In genomic region chr6:31222024-31222579, GRCm38 (mm10) we compare ENCODE assay signal across 12 mouse cellular contexts.
DNase-seq lines count a peak whose midpoint lies in the region; ATAC-seq and TF ChIP-seq lines count a peak whose summit lies in the region.
"Had no signal": no experiment of that assay in that cellular context is flagged by ENCODE, and none has a peak within 500 bp of the region (broad histone marks: within the 10 kb centered on the region; RNA-seq: fewer than 3 reads in every experiment).

No protein-coding gene starts in this region.

- TF ChIP-seq EP300 in heart, adult 2 months (IDR thresholded peaks at IDR 0.05; ENCODE audit: insufficient read depth, low read depth, low read length) = no peak
- TF ChIP-seq EP300 in MEL (IDR thresholded peaks at IDR 0.05; ENCODE audit: low read depth in 1 of 2, low read length in 2 of 2) = peak; percentile 44 to 60; a peak in 3 of 4 replicates

- ATAC-seq in heart, embryonic 12.5 days (ENCODE audit: insufficient number of reproducible peaks, low FRiP score) = no peak
- ATAC-seq in liver, embryonic 11.5 days (replicated peaks; ENCODE audit: low FRiP score) = no peak
- ATAC-seq in midbrain, embryonic 14.5 days (ENCODE audit: low FRiP score, low TSS enrichment) = no peak

- peaks cover 9% of the 10 kb centered on the region for H3K4me1 ChIP-seq in heart, adult 2 months (ENCODE audit: control insufficient read depth, insufficient read depth, low read length)
- H3K4me1 ChIP-seq in heart, embryonic 12.5 days (replicated peaks) = peaks cover 7% of the 10 kb centered on the region
- H3K4me1 ChIP-seq in liver, adult 2 months (ENCODE audit: control insufficient read depth, insufficient read depth, low read length) = peaks cover 8% of the 10 kb centered on the region
- peaks cover 15% of the 10 kb centered on the region for H3K4me1 ChIP-seq in liver, embryonic 11.5 days (replicated peaks; ENCODE audit: control insufficient read depth, insufficient read depth, low read length)
- peaks cover 2 to 18% of the 10 kb centered on the region in 2 experiments for H3K4me1 ChIP-seq in MEL (ENCODE audit: control insufficient read depth in 1 of 2, insufficient read depth in 2 of 2, low read length in 2 of 2)
- peaks cover 29% of the 10 kb centered on the region for H3K4me1 ChIP-seq in midbrain, embryonic 14.5 days (ENCODE audit: control insufficient read depth, insufficient read depth, low read length)

- H3K4me3 ChIP-seq in heart, adult 2 months = no peak overlapping the region; the same call in 1 of the 2 replicates
- H3K4me3 ChIP-seq in heart, embryonic 12.5 days = no peak overlapping the region
- peak overlapping the region; percentile 63; the same call in 1 of the 2 replicates for H3K4me3 ChIP-seq in liver, adult 2 months (ENCODE audit: insufficient read depth, low read depth, low read length)
- no peak overlapping the region for H3K4me3 ChIP-seq in liver, embryonic 11.5 days (ENCODE audit: low read depth, low read length)
- peak overlapping the region in 1 of 2 experiments; percentile 70; a peak in 1 of 4 replicates for H3K4me3 ChIP-seq in MEL (ENCODE audit: control insufficient read depth in 1 of 2, insufficient read depth in 1 of 2, low read depth in 2 of 2, low read length in 2 of 2)
- H3K4me3 ChIP-seq in midbrain, embryonic 14.5 days (replicated peaks; ENCODE audit: low read depth, low read length) = no peak overlapping the region
- H3K4me3 ChIP-seq: hindbrain, embryonic 12.5 days; limb, embryonic 13.5 days had no signal

- H3K79me2 ChIP-seq in heart, adult 2 months (replicated peaks; ENCODE audit: control insufficient read depth, insufficient read depth, low read length) = no peaks in the 10 kb centered on the region
- H3K79me2 ChIP-seq in liver, adult 2 months (ENCODE audit: control insufficient read depth, insufficient read depth, low read length) = peaks cover 19% of the 10 kb centered on the region; the same call in 1 of the 2 replicates
- peaks cover 4% of the 10 kb centered on the region; the same call in 1 of the 2 replicates for H3K79me2 ChIP-seq in MEL (ENCODE audit: control insufficient read depth, insufficient read depth, low read length, poor library complexity)

- H3K27ac ChIP-seq in heart, adult 2 months = peak overlapping the region; percentile 100
- no peak overlapping the region for H3K27ac ChIP-seq in heart, embryonic 12.5 days (ENCODE audit: poor library complexity, severe bottlenecking)
- H3K27ac ChIP-seq in liver, adult 2 months (replicated peaks; ENCODE audit: insufficient read depth, low read depth, low read length) = peak overlapping the region; percentile 55
- no peak overlapping the region for H3K27ac ChIP-seq in liver, embryonic 11.5 days (ENCODE audit: low read depth, low read length)
- H3K27ac ChIP-seq in MEL (ENCODE audit: control insufficient read depth, low read depth, low read length) = no peak overlapping the region
- H3K27ac ChIP-seq in midbrain, embryonic 14.5 days (replicated peaks; ENCODE audit: low read depth, low read length) = no peak overlapping the region
- H3K27ac ChIP-seq: hindbrain, embryonic 12.5 days; limb, embryonic 13.5 days had no signal

- WGBS in heart, adult 2 months = 47% methylated on average over 6 of the region's 6 CpGs
- 80% methylated on average over 6 of the region's 6 CpGs for WGBS in heart, embryonic 12.5 days
- 26% methylated on average over 6 of the region's 6 CpGs for WGBS in liver, adult 2 months
- WGBS in liver, embryonic 11.5 days = 76% methylated on average over 6 of the region's 6 CpGs
- WGBS in midbrain, embryonic 14.5 days = 73% methylated on average over 6 of the region's 6 CpGs

- no peak overlapping the region for H3K9ac ChIP-seq in heart, adult 2 months (ENCODE audit: low read depth, low read length)
- no peak overlapping the region for H3K9ac ChIP-seq in heart, embryonic 12.5 days
- no peak overlapping the region for H3K9ac ChIP-seq in liver, adult 2 months (ENCODE audit: low read depth, low read length)
- no peak overlapping the region for H3K9ac ChIP-seq in liver, embryonic 11.5 days (ENCODE audit: low read depth, low read length)
- H3K9ac ChIP-seq in MEL (ENCODE audit: control insufficient read depth, low read depth, low read length, poor library complexity, severe bottlenecking) = no peak overlapping the region
- no peak overlapping the region for H3K9ac ChIP-seq in midbrain, embryonic 14.5 days (replicated peaks; ENCODE audit: low read length)
- H3K9ac ChIP-seq: hindbrain, embryonic 12.5 days; limb, embryonic 13.5 days had no signal

- TF ChIP-seq CTCF in heart, adult 2 months (IDR thresholded peaks at IDR 0.05) = no peak
- no peak for TF ChIP-seq CTCF in liver, adult 2 months (IDR thresholded peaks at IDR 0.05; ENCODE audit: low read depth, low read length)
- TF ChIP-seq CTCF in MEL (IDR thresholded peaks at IDR 0.05 in 2 of 3, conservative IDR thresholded peaks at IDR 0.05 in 1 of 3; ENCODE audit: control insufficient read depth in 1 of 3, insufficient read depth in 1 of 3, low read depth in 2 of 3, low read length in 3 of 3, poor library complexity in 1 of 3, severe bottlenecking in 1 of 3) = no peak

- no peak for TF ChIP-seq POLR2A in heart, adult 2 months (IDR thresholded peaks at IDR 0.05; ENCODE audit: insufficient read depth, low read depth, low read length)
- TF ChIP-seq POLR2A in liver, adult 2 months (IDR thresholded peaks at IDR 0.05; ENCODE audit: extremely low read depth, insufficient read depth, low read length) = no peak
- TF ChIP-seq POLR2A in MEL (IDR thresholded peaks at IDR 0.05; ENCODE audit: control insufficient read depth in 1 of 2, insufficient read depth in 1 of 2, low read depth in 1 of 2, low read length in 2 of 2, poor library complexity in 1 of 2) = no peak

- no peaks in the 10 kb centered on the region for H3K9me3 ChIP-seq in heart, embryonic 12.5 days (replicated peaks)
- no peaks in the 10 kb centered on the region for H3K9me3 ChIP-seq in liver, embryonic 11.5 days (ENCODE audit: control insufficient read depth, low read length)
- no peaks in the 10 kb centered on the region for H3K9me3 ChIP-seq in MEL (replicated peaks; ENCODE audit: insufficient read depth, low read length)
- no peaks in the 10 kb centered on the region for H3K9me3 ChIP-seq in midbrain, embryonic 14.5 days (ENCODE audit: control insufficient read depth, low read length)
- H3K9me3 ChIP-seq: hindbrain, embryonic 12.5 days; limb, embryonic 13.5 days had no signal

- DNase-seq in heart, adult 2 months = no peak
- peak; percentile 91 for DNase-seq in liver, adult 2 months (ENCODE audit: extremely low read depth, low read depth, low spot score)
- DNase-seq in liver, embryonic 11.5 days (ENCODE audit: low spot score) = no peak
- DNase-seq in MEL (ENCODE audit: low read depth, low spot score) = peak; percentile 50
- DNase-seq in midbrain, embryonic 14.5 days = no peak
- no peak for DNase-seq in retina, postnatal 1 day
- DNase-seq: cerebellum, adult 2 months; embryo, embryonic 11 days; thymus, postnatal 4 days had no signal

- intact Hi-C loops in heart, adult 2 months (cut with DNase I) = loop anchor here (5.0 kb wide), 1 partner anchor 175 kb away; the partner anchor contains the start of gene Mkln1

- TF ChIP-seq RAD21 in MEL (IDR thresholded peaks at IDR 0.05; ENCODE audit: low read depth, low read length) = no peak

- no peak overlapping the region for H3K4me2 ChIP-seq in heart, embryonic 12.5 days
- H3K4me2 ChIP-seq in liver, embryonic 11.5 days = no peak overlapping the region
- H3K4me2 ChIP-seq in midbrain, embryonic 14.5 days (ENCODE audit: low read length) = peak overlapping the region; percentile 39
- H3K4me2 ChIP-seq: limb, embryonic 13.5 days had no signal

- peaks cover 7% of the 10 kb centered on the region for H3K36me3 ChIP-seq in heart, adult 2 months (ENCODE audit: control insufficient read depth, insufficient read depth, low read length)
- H3K36me3 ChIP-seq in heart, embryonic 12.5 days = no peaks in the 10 kb centered on the region
- no peaks in the 10 kb centered on the region for H3K36me3 ChIP-seq in liver, adult 2 months (ENCODE audit: control insufficient read depth, insufficient read depth, low read length)
- no peaks in the 10 kb centered on the region for H3K36me3 ChIP-seq in liver, embryonic 11.5 days (ENCODE audit: control insufficient read depth, insufficient read depth, low read length)
- H3K36me3 ChIP-seq in MEL (ENCODE audit: control insufficient read depth in 1 of 2, insufficient read depth in 2 of 2, low read length in 2 of 2) = peaks cover 0 to 18% of the 10 kb centered on the region in 2 experiments; a peak in 2 of 4 replicates
- H3K36me3 ChIP-seq in midbrain, embryonic 14.5 days (ENCODE audit: control insufficient read depth, insufficient read depth, low read length) = no peaks in the 10 kb centered on the region
- H3K36me3 ChIP-seq: hindbrain, embryonic 12.5 days; limb, embryonic 13.5 days had no signal

- H3K27me3 ChIP-seq in heart, adult 2 months (ENCODE audit: control insufficient read depth, insufficient read depth, low read length) = no peaks in the 10 kb centered on the region
- peaks cover 37% of the 10 kb centered on the region for H3K27me3 ChIP-seq in heart, embryonic 12.5 days (replicated peaks)
- no peaks in the 10 kb centered on the region for H3K27me3 ChIP-seq in liver, adult 2 months (ENCODE audit: control insufficient read depth, insufficient read depth, low read length)
- peaks cover 43% of the 10 kb centered on the region for H3K27me3 ChIP-seq in liver, embryonic 11.5 days (replicated peaks; ENCODE audit: control insufficient read depth, insufficient read depth, low read length)
- H3K27me3 ChIP-seq in MEL (ENCODE audit: control insufficient read depth in 1 of 2, insufficient read depth in 2 of 2, low read length in 2 of 2) = no peaks in the 10 kb centered on the region; a peak in 1 of 4 replicates
- peaks cover 30% of the 10 kb centered on the region for H3K27me3 ChIP-seq in midbrain, embryonic 14.5 days (ENCODE audit: control insufficient read depth, insufficient read depth, low read length)

TF ChIP-seq in MEL, 35 proteins besides CTCF, POLR2A, EP300 and RAD21 (continues in another document):
- TF ChIP-seq MAFK (IDR thresholded peaks at IDR 0.05; ENCODE audit: borderline replicate concordance, low read depth, low read length) (no peak), MAZ (IDR thresholded peaks at IDR 0.05; ENCODE audit: low read depth, low read length) (no peak), ETS1 (IDR thresholded peaks at IDR 0.05; ENCODE audit: low read depth, low read length) (peak; percentile 47; the same call in 1 of the 2 replicates), JUND (IDR thresholded peaks at IDR 0.05; ENCODE audit: low read depth, low read length) (no peak), MEF2A (IDR thresholded peaks at IDR 0.05; ENCODE audit: extremely low read depth, insufficient replicate concordance, low read depth, low read length, poor library complexity, severe bottlenecking) (no peak), ZNF384 (IDR thresholded peaks at IDR 0.05; ENCODE audit: low read depth, low read length) (no peak), SIN3A (IDR thresholded peaks at IDR 0.05; ENCODE audit: low read length) (peak; percentile 34; the same call in 1 of the 2 replicates), TCF12 (IDR thresholded peaks at IDR 0.05; ENCODE audit: low read depth, low read length) (0 out of 2 replicates have a peak, but pooled peaks have one; percentile 18), TAL1 (IDR thresholded peaks at IDR 0.05; ENCODE audit: low read length) (no peak), CHD2 (IDR thresholded peaks at IDR 0.05; ENCODE audit: low read length) (no peak)

Comparison
In these comparisons a context has a peak if more than half of its experiments do, and no peak if none do; other contexts are left out.
1. DNase-seq: peak in liver, adult 2 months (single experiment) and MEL (single experiment); none in heart, adult 2 months (0 of 2), liver, embryonic 11.5 days (single experiment), midbrain, embryonic 14.5 days (single experiment) and retina, postnatal 1 day (single experiment).
2. H3K27ac ChIP-seq: peak in heart, adult 2 months (single experiment) and liver, adult 2 months (single experiment); none in heart, embryonic 12.5 days (single experiment), liver, embryonic 11.5 days (single experiment), MEL (single experiment) and midbrain, embryonic 14.5 days (single experiment).